Mouse (Mus musculus): ENCODE results near the gene Kcnb1. TPM values are rescaled to one million over a fixed set of nuclear protein-coding genes. Genes with fewer than 3 reads are reported as not detected.

The Kcnb1 gene
- polyA plus RNA-seq, 1 experiment from 2014 or later: 0.49 TPM

DNA sequence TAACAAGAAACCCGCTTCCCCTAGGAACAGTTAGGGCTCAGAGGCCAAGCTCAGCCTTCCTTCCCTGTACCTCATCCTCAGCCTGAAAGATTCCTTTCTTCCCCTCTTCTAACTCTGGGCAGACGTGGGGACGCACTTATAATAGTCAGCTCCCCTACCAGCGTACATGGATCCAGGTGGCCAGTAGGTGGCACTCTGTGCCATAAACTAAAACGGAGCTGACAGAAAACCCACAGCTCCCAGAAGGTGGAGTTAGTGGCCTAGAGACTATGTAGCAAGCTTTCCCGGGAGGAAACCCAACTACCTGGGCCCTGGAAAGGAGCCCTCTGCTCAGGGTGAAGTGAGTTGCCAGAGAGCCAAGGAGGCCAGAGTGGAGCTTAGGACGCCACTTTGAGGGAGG lies 32.2 kb upstream of the Kcnb1 start:
- H3K9ac ChIP-seq: no peak overlapping the region
- WGBS: 22% methylated on average over 7 of the region's 7 CpGs
- H3K4me1 ChIP-seq: no peaks in the 10 kb centered on the region
- no peak overlapping the region for H3K27ac ChIP-seq (replicated peaks)
- H3K9me3 ChIP-seq: no peaks in the 10 kb centered on the region
- H3K4me3 ChIP-seq: no peak overlapping the region
- H3K27me3 ChIP-seq (replicated peaks): no peaks in the 10 kb centered on the region
- H3K4me2 ChIP-seq: no peak overlapping the region
- peaks cover 31% of the 10 kb centered on the region for H3K36me3 ChIP-seq
- ATAC-seq (ENCODE audit: extremely low read depth, insufficient number of reproducible peaks, low FRiP score, low TSS enrichment): no peak

DNA sequence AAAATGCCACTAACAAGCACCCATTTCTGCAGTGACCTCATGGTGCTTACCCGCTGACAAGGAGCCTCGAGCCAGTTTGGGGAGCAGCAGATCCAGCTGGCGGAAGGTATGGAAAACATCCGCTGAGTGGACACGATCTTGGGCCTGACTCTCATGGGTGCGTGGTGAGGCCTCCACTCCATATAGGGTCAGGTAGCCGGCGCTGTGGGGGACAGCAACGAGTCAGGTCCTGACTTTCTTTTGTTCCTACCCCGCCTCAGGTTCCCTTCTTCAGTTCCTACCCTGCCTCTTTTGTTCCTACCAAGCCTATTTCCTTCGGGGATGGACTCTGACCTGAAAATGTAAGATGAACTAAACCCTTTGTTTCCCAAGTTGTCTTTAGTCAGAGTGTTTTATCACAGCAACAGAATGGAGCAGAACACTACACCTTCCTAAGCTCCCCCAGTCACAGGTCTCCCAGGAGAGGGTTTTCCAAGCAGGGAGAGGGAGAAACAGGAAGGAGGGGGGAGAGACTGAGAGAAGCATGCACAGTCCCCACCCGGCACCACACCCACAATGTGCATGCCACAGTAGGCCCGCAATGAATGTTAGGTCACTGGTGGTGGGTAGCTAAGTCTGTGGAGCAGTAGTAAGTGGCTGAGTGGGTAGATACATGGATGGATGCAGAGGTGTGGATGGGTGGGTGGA lies 31.3 kb upstream of the Kcnb1 start:
- WGBS: 68% methylated on average over 13 of the region's 13 CpGs
- peaks cover 34% of the 10 kb centered on the region for H3K36me3 ChIP-seq
- H3K9me3 ChIP-seq: no peaks in the 10 kb centered on the region
- H3K4me1 ChIP-seq: no peaks in the 10 kb centered on the region
- no peak for ATAC-seq (ENCODE audit: extremely low read depth, insufficient number of reproducible peaks, low FRiP score, low TSS enrichment)
- no peak overlapping the region for H3K27ac ChIP-seq (replicated peaks)
- no peak overlapping the region for H3K4me2 ChIP-seq
- H3K9ac ChIP-seq: no peak overlapping the region
- H3K4me3 ChIP-seq: no peak overlapping the region
- H3K27me3 ChIP-seq (replicated peaks): no peaks in the 10 kb centered on the region

DNA sequence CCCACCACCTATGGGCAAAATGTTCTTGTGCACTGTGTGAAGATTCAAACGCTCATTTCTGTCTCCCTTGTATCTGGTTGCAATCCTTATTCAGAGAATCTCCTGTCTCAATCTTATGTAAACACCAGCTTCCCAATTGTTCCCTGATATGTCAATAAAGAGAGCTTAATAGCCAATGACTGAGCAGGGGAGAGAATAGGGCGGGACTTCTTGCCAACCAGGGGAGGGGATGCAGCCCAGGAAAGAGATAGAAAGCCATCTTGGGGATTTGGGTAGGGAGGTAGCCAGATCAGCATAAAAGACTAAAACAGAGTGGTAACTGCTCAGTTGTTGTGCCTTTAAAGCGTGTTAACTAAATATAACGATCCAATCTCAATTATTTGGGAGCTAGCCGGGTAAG lies 30.8 kb upstream of the Kcnb1 start:
- Histone ChIP-seq H3K9me3 (no peaks in the 10 kb centered on the region), H3K9ac (no peak overlapping the region), H3K27me3 (replicated peaks) (no peaks in the 10 kb centered on the region), H3K36me3 (peaks cover 38% of the 10 kb centered on the region), H3K4me2 (no peak overlapping the region), H3K4me3 (no peak overlapping the region), H3K27ac (replicated peaks) (no peak overlapping the region), H3K4me1 (no peaks in the 10 kb centered on the region)
- 79% methylated on average over 5 of the region's 5 CpGs for WGBS
- no peak for ATAC-seq (ENCODE audit: extremely low read depth, insufficient number of reproducible peaks, low FRiP score, low TSS enrichment)

DNA sequence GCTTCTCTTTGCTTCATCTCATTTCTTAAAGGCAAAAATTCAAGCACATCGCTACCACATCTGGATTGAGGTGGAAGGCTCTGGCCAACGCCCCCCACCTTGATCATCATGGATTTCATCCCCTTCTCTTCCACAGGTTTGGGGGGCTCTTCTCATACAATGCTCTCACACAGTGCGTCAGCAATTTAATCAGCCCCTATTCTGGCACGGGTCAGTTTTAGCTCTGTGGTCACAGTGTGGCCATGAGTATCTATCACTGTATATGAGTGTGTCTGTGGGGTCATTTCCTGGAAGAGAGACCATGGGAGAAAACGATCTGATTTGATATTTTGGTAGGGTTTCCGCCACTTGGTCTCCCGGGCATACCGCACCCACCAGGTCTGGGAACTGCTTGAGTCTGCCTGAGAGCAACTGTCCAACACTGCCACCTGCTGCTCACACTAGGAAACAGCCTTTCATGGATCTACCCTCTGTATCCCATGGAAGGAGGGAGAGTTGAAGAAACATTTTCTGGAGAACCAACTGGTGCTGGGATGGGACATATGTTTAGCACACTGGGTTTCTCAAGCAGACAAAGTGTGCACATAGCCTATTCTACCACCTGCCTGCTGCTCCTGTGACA lies 29.3 kb upstream of the Kcnb1 start:
- no peak overlapping the region for H3K27ac ChIP-seq (replicated peaks)
- no peak overlapping the region for H3K4me2 ChIP-seq
- no peak overlapping the region for H3K9ac ChIP-seq
- H3K36me3 ChIP-seq: peaks cover 49% of the 10 kb centered on the region
- H3K27me3 ChIP-seq (replicated peaks): no peaks in the 10 kb centered on the region
- WGBS: 47% methylated on average over 8 of the region's 8 CpGs
- H3K9me3 ChIP-seq: no peaks in the 10 kb centered on the region
- no peak overlapping the region for H3K4me3 ChIP-seq
- no peaks in the 10 kb centered on the region for H3K4me1 ChIP-seq
- ATAC-seq (ENCODE audit: extremely low read depth, insufficient number of reproducible peaks, low FRiP score, low TSS enrichment): no peak

DNA sequence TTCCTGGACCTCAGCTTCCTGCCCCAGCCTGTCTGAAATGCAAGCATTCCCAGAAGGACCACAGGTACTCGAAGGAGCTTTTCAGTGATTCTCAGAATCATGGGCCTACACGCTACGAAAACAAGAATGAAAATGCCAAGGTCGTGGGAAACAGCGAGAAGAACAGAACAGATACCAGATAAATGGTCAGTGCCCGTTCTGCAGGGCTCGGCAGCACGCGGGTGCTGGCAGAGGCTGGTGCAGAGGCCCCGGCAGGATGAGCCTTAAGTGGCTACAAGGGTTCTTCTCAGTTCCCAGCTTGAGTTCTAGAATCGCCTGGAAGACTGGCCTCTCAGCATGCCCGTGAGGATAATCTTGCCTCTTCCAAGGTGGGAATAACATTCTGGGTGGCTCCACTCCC lies 23.7 kb upstream of the Kcnb1 start:
- WGBS: 90% methylated on average over 12 of the region's 12 CpGs
- no peak overlapping the region for H3K4me2 ChIP-seq
- no peak overlapping the region for H3K4me3 ChIP-seq
- H3K27ac ChIP-seq (replicated peaks): no peak overlapping the region
- H3K4me1 ChIP-seq: peaks cover 33% of the 10 kb centered on the region
- ATAC-seq (ENCODE audit: extremely low read depth, insufficient number of reproducible peaks, low FRiP score, low TSS enrichment): no peak
- H3K9ac ChIP-seq: no peak overlapping the region
- H3K36me3 ChIP-seq: peaks cover 54% of the 10 kb centered on the region
- H3K9me3 ChIP-seq: no peaks in the 10 kb centered on the region
- H3K27me3 ChIP-seq (replicated peaks): no peaks in the 10 kb centered on the region

DNA sequence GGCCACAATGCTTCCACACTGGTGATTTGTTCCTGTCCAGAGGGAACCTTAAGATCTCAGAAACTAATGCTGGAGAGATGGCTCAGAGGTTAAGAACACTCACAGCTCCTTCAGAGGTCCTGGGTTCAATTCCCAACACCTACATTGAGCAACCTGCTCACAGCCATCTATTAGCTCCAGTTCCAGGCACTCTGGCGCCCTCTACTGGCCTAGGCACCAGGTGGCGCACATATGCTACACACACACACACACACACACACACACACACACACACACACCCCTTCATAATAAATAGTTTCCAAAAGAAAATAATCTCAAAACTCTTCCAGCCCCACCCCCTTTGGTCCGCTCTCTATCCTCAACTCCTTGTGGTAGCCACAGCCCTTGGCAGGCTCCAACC lies 23.1 kb upstream of the Kcnb1 start:
- 71% methylated on average over 3 of the region's 3 CpGs for WGBS
- no peak for ATAC-seq (ENCODE audit: extremely low read depth, insufficient number of reproducible peaks, low FRiP score, low TSS enrichment)
- H3K27ac ChIP-seq (replicated peaks): peak overlapping the region; percentile 59

DNA sequence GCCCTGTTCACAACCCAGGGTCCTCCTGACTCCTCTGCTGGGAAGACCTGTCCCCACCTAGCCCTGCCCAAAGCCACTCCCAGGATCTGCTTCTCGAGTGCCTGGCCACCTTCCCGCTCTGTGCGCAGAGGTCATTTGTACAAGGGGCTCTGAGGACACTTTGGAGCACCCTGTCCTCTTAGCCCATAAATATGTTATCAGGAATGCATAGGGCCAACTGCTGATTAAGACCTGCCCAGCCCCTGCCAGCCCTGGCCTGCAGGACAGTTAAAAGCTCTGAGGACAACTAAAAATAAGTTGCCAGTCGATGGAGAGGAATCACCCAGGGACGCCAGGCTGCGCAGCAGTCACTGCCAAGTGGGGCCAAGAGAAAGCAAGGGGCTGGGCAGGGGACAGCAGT lies 22.6 kb upstream of the Kcnb1 start:
- Histone ChIP-seq H3K27me3 (replicated peaks) (no peaks in the 10 kb centered on the region), H3K4me2 (no peak overlapping the region), H3K9ac (no peak overlapping the region), H3K4me3 (no peak overlapping the region), H3K9me3 (no peaks in the 10 kb centered on the region), H3K4me1 (peaks cover 42% of the 10 kb centered on the region), H3K27ac (replicated peaks) (peak overlapping the region; percentile 59), H3K36me3 (peaks cover 56% of the 10 kb centered on the region)
- ATAC-seq (ENCODE audit: extremely low read depth, insufficient number of reproducible peaks, low FRiP score, low TSS enrichment): no peak
- 47% methylated on average over 6 of the region's 6 CpGs for WGBS

More for the DNA sequence above, 23.1 kb upstream of the Kcnb1 start:
- Histone ChIP-seq H3K4me3 (no peak overlapping the region), H3K9ac (no peak overlapping the region), H3K4me2 (no peak overlapping the region), H3K27me3 (replicated peaks) (no peaks in the 10 kb centered on the region), H3K4me1 (peaks cover 38% of the 10 kb centered on the region), H3K36me3 (peaks cover 58% of the 10 kb centered on the region), H3K9me3 (no peaks in the 10 kb centered on the region)

DNA sequence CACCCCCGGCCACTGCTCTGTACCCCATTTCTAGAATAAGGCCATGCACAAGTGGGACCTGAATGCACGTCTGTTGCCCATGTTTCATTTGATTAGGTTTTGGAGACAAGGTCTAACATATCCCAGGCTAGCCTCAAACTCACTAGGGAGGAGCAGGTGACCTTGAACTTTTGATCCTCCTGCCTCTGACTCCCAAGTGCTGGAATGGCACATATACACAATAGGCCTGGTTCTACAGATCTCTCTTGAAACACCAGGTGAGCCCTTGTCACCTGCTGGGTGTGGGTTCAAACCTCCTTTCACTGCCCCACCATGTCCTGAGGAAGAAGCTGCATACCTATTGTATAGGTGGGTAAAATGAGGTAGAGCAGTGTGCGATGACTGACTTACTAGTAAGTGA lies 22.1 kb upstream of the Kcnb1 start:
- Histone ChIP-seq H3K27ac (replicated peaks) (peak overlapping the region; percentile 59; the same call in 1 of the 2 replicates), H3K36me3 (peaks cover 51% of the 10 kb centered on the region), H3K9me3 (no peaks in the 10 kb centered on the region), H3K4me1 (peaks cover 43% of the 10 kb centered on the region), H3K4me2 (no peak overlapping the region), H3K27me3 (replicated peaks) (no peaks in the 10 kb centered on the region), H3K9ac (no peak overlapping the region), H3K4me3 (no peak overlapping the region)
- no peak for ATAC-seq (ENCODE audit: extremely low read depth, insufficient number of reproducible peaks, low FRiP score, low TSS enrichment)
- 85% methylated on average over 3 of the region's 3 CpGs for WGBS

DNA sequence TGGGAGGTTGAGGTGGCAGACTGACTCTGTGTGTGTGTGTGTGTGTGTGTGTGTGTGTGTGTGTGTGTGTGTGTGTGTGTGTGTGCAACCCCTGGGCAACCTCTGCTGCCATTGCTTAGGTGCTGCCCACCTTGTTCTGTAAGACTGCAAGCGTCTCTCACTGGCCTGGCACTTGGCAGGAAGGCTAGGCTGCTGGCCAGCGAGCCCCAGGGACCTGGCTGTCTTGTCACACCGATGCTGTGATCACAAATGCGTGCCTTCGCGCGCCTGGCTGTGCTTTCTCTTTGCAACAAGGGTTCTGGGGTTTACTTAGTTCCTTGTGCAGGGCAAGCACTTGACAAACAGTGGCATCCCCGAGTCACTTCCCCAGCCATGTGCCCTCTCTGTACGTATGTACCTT lies 19.9 kb upstream of the Kcnb1 start:
- H3K9me3 ChIP-seq: no peaks in the 10 kb centered on the region
- H3K4me2 ChIP-seq: no peak overlapping the region
- no peak overlapping the region for H3K9ac ChIP-seq
- H3K4me3 ChIP-seq: no peak overlapping the region
- peaks cover 33% of the 10 kb centered on the region for H3K36me3 ChIP-seq
- H3K4me1 ChIP-seq: peaks cover 43% of the 10 kb centered on the region
- WGBS: 64% methylated on average over 9 of the region's 9 CpGs
- no peak for ATAC-seq (ENCODE audit: extremely low read depth, insufficient number of reproducible peaks, low FRiP score, low TSS enrichment)
- no peaks in the 10 kb centered on the region for H3K27me3 ChIP-seq (replicated peaks)
- no peak overlapping the region for H3K27ac ChIP-seq (replicated peaks)

DNA sequence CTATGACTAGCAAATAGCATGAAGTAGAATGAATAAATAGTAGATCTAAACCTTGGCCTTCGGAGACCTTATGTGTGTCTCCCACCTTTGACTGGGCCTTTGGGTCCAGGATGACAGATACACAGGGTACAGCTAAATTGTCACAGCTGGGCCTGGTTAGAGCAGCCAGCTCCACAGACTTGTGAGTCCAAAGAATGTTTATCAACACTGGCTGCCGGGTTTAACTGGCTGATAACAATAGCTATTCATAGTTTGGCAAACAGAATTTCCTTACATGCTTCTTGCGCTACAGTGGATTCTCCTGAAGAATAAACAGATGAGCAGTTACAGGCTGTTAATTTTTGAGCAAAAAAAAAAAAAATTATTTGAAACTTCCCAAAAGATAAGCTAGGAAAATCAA lies 19.0 kb upstream of the Kcnb1 start:
- no peak overlapping the region for H3K9ac ChIP-seq
- no peak overlapping the region for H3K27ac ChIP-seq (replicated peaks)
- H3K4me3 ChIP-seq: no peak overlapping the region
- H3K36me3 ChIP-seq: peaks cover 27% of the 10 kb centered on the region
- no peak overlapping the region for H3K4me2 ChIP-seq
- ATAC-seq (ENCODE audit: extremely low read depth, insufficient number of reproducible peaks, low FRiP score, low TSS enrichment): no peak
- no peaks in the 10 kb centered on the region for H3K27me3 ChIP-seq (replicated peaks)
- H3K9me3 ChIP-seq: no peaks in the 10 kb centered on the region
- 38% methylated on average over 3 of the region's 3 CpGs for WGBS
- H3K4me1 ChIP-seq: peaks cover 43% of the 10 kb centered on the region

DNA sequence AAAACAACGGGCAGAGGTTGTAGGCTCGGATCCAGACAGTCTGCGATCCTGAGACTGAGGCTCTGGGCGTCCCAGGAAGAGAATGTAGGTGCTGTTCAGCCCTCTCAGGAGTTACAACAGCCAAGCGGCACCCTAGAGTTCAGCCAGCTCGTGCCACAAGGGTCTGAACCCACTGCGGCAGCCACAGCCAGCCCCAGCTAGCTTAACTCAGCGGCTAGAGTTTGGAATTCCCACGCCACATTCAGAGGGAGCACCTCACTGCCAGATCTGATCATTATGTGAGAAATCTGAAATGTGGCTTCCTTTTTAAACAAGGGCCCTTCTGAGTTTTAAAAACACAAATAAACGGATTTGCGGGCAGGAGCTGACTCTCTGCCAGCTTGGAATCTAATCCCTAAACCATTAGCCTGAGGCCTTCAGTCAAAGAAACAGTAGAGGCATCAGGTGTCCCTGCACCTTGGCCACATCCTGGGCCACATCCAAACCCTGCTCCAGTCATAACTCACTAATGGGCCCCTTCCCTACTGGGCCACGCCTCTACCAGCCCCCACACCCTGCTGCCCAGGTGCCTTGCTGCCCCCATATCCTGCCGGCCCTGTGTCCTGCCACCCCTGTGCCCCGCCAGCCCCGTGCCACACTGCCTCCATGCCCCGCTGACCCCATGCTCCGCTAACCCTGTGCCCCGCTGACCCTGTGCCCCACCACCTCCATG lies 16.1 kb upstream of the Kcnb1 start:
- no peak for ATAC-seq (ENCODE audit: extremely low read depth, insufficient number of reproducible peaks, low FRiP score, low TSS enrichment)
- H3K4me1 ChIP-seq: peaks cover 32% of the 10 kb centered on the region
- 83% methylated on average over 18 of the region's 18 CpGs for WGBS

More for the DNA sequence above, 16.1 kb upstream of the Kcnb1 start:
- H3K4me3 ChIP-seq: no peak overlapping the region
- H3K27ac ChIP-seq (replicated peaks): no peak overlapping the region
- H3K36me3 ChIP-seq: 0 out of 2 replicates have a peak, but pooled peaks cover 10% of the 10 kb centered on the region
- H3K9me3 ChIP-seq: no peaks in the 10 kb centered on the region
- H3K27me3 ChIP-seq (replicated peaks): no peaks in the 10 kb centered on the region
- H3K4me2 ChIP-seq: no peak overlapping the region
- H3K9ac ChIP-seq: no peak overlapping the region
